Comparison of ENCODE assay signal across 8 mouse cellular contexts in genomic region chr3:40893816-40894258, GRCm38 (mm10). TPM values are rescaled to one million over a fixed set of nuclear protein-coding genes. Genes with fewer than 3 reads are reported as not detected.
DNase-seq lines count a peak whose midpoint lies in the region; ATAC-seq lines count a peak whose summit lies in the region.
"Not testable (repeated sequence)": the region's sequence is repeated elsewhere in the genome, so short reads cannot be mapped to it uniquely, and the experiment has no call there.

No protein-coding gene starts in this region.

- not testable (repeated sequence) for H3K36me3 ChIP-seq in hindbrain, embryonic 15.5 days

- H3K9me3 ChIP-seq in hindbrain, embryonic 15.5 days, result not testable (repeated sequence)

- peak overlapping the region; percentile 73 for H3K4me2 ChIP-seq in hindbrain, embryonic 15.5 days

- peak overlapping the region; percentile 70 for H3K4me3 ChIP-seq in hindbrain, embryonic 15.5 days

- DNase-seq in R1 (ENCODE audit: low read depth, low spot score), result peak; percentile 99
- DNase-seq in cerebellum, postnatal 25 days, result peak; percentile 98 to 99
- DNase-seq in frontal cortex, postnatal 36 days (ENCODE audit: low spot score in 2 of 2), result peak; percentile 97 to 99
- DNase-seq in left cerebral cortex, adult 11 months (ENCODE audit: low spot score), result peak; percentile 98
- peak; percentile 99 to 100 for DNase-seq in lung, postnatal 4 days
- DNase-seq in retina, postnatal 7 days (ENCODE audit: low read depth, low spot score), result peak; percentile 97
- peak; percentile 93 for DNase-seq in urinary bladder, adult 2 months (ENCODE audit: low spot score)

- peak; percentile 100 for ATAC-seq in hindbrain, embryonic 15.5 days (ENCODE audit: low FRiP score, low read depth)

- H3K4me1 ChIP-seq in hindbrain, embryonic 15.5 days (replicated peaks), result peaks cover 12% of the 10 kb centered on the region

- H3K9ac ChIP-seq in hindbrain, embryonic 15.5 days, result peak overlapping the region; percentile 48

- under 1% methylated on average over 35 of the region's 38 CpGs for WGBS in hindbrain, embryonic 15.5 days

- H3K27ac ChIP-seq in hindbrain, embryonic 15.5 days (replicated peaks), result peak overlapping the region; percentile 70

- not testable (repeated sequence) for H3K27me3 ChIP-seq in hindbrain, embryonic 15.5 days

RNA-seq across cellular contexts. Expression of gene 1700034I23Rik, which starts 8.5 kb away (rescaled TPM):
- 0.26 and 0.34 TPM in 2 replicates for polyA plus RNA-seq in hindbrain, embryonic 15.5 days (2015; fragmentation: Nextera tagmentation; extraction: Ambion mirVana)
- 0.06 and 0.15 TPM in 2 replicates for polyA plus RNA-seq in urinary bladder, adult 2 months (2012; rRNA removed)

RNA-seq across cellular contexts. Expression of gene Abhd18, which starts 47.1 kb away (rescaled TPM):
- polyA plus RNA-seq in hindbrain, embryonic 15.5 days (2015; fragmentation: Nextera tagmentation; extraction: Ambion mirVana), result 11.4 and 16.7 TPM in 2 replicates
- polyA plus RNA-seq in urinary bladder, adult 2 months (2012; rRNA removed), result 5.1 and 5.5 TPM in 2 replicates

RNA-seq across cellular contexts. Expression of gene Mfsd8, which starts 47.2 kb away (rescaled TPM):
- 10.5 and 11.0 TPM in 2 replicates for polyA plus RNA-seq in hindbrain, embryonic 15.5 days (2015; fragmentation: Nextera tagmentation; extraction: Ambion mirVana)
- polyA plus RNA-seq in urinary bladder, adult 2 months (2012; rRNA removed), result 9.3 and 9.8 TPM in 2 replicates

RNA-seq across cellular contexts. Expression of gene Larp1b, which starts 55.8 kb away (rescaled TPM):
- 4.1 and 5.3 TPM in 2 replicates for polyA plus RNA-seq in hindbrain, embryonic 15.5 days (2015; fragmentation: Nextera tagmentation; extraction: Ambion mirVana)
- 25.2 and 25.7 TPM in 2 replicates for polyA plus RNA-seq in urinary bladder, adult 2 months (2012; rRNA removed)

Comparison
In these comparisons a context has a peak if more than half of its experiments do, and no peak if none do; other contexts are left out.
1. Peak in every context shown above with its lines: DNase-seq, ATAC-seq, H3K4me3 ChIP-seq and H3K27ac ChIP-seq.